In the genomic region with DNA sequence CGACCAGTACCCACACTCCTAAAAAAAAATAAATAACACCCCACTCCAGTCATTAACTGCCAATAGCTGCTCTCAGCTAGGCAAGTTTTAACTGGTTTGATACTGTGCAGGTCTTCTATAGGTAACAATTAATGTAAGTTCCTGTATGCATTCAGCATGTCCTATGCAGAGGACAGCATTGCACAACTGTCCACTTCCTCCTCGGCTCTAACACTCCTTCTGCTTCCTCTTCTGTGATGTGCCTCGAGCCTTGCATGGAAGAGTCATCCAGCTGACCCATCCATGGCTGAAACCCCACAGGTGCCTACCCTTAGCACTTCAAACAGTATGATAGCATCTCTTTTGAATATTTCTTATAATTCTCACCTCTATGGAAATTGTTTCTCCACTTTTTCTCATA, we compare ENCODE assay signal across 14 mouse cellular contexts.
"Had no signal": no experiment of that assay in that cellular context is flagged by ENCODE, and none has a peak within 500 bp of the region (broad histone marks: within the 10 kb centered on the region; RNA-seq: fewer than 3 reads in every experiment).

No protein-coding gene starts in this region.

- H3K27ac ChIP-seq: limb, embryonic 13.5 days; liver, embryonic 15.5 days; midbrain, embryonic 15.5 days; neural tube, embryonic 13.5 days had no signal

- H3K4me3 ChIP-seq: limb, embryonic 13.5 days; liver, embryonic 15.5 days; midbrain, embryonic 15.5 days; neural tube, embryonic 13.5 days had no signal

- H3K4me1 ChIP-seq: limb, embryonic 13.5 days; liver, embryonic 15.5 days; midbrain, embryonic 15.5 days had no signal

- DNase-seq: kidney, adult 11 months; kidney, adult 9 months; kidney, postnatal 10 days; kidney, postnatal 4 days; lung, embryonic 14.5 days; lung, postnatal 10 days; right cerebral cortex, postnatal 14 days; thymus, postnatal 36 days had no signal

- H3K27me3 ChIP-seq: limb, embryonic 13.5 days; liver, embryonic 15.5 days; midbrain, embryonic 15.5 days had no signal

- H3K4me2 ChIP-seq: limb, embryonic 13.5 days; liver, embryonic 11.5 days; liver, embryonic 15.5 days; lung, embryonic 14.5 days; midbrain, embryonic 11.5 days; midbrain, embryonic 15.5 days; neural tube, embryonic 13.5 days had no signal

- H3K9me3 ChIP-seq: limb, embryonic 13.5 days; liver, embryonic 15.5 days; midbrain, embryonic 15.5 days; neural tube, embryonic 13.5 days had no signal

- H3K36me3 ChIP-seq: limb, embryonic 13.5 days; liver, embryonic 15.5 days; midbrain, embryonic 15.5 days; neural tube, embryonic 13.5 days had no signal

- H3K9ac ChIP-seq: limb, embryonic 13.5 days; liver, embryonic 15.5 days; lung, embryonic 14.5 days; midbrain, embryonic 15.5 days; neural tube, embryonic 13.5 days had no signal

- ATAC-seq: midbrain, embryonic 15.5 days had no signal
